ENCODE assay signal across 8 mouse cellular contexts in genomic region chr13:82092186-82092585, GRCm38 (mm10).
DNase-seq lines count a peak whose midpoint lies in the region; ATAC-seq and TF ChIP-seq lines count a peak whose summit lies in the region.
"Had no signal": no experiment of that assay in that cellular context is flagged by ENCODE, and none has a peak within 500 bp of the region (broad histone marks: within the 10 kb centered on the region; RNA-seq: fewer than 3 reads in every experiment).

No protein-coding gene starts in this region.

- peak; percentile 40 to 73; a peak in 3 of 4 replicates for TF ChIP-seq CTCF in CH12.LX (conservative IDR thresholded peaks at IDR 0.05 in 1 of 2, IDR thresholded peaks at IDR 0.05 in 1 of 2; ENCODE audit: low read depth in 2 of 2, low read length in 2 of 2)
- TF ChIP-seq CTCF in MEL (IDR thresholded peaks at IDR 0.05 in 2 of 3, conservative IDR thresholded peaks at IDR 0.05 in 1 of 3; ENCODE audit: control insufficient read depth in 1 of 3, insufficient read depth in 1 of 3, low read depth in 2 of 3, low read length in 3 of 3, poor library complexity in 1 of 3, severe bottlenecking in 1 of 3) = peak in 2 of 3 experiments; percentile 47 to 58; a peak in 4 of 6 replicates

- dilution Hi-C loops in CH12.LX (cut with MboI; ENCODE audit: extremely low pct_ligation_motif_present, extremely low pct_unique_long_range_greater_than_20kb, low sequenced_read_pairs) = no loop called here

- H3K4me1 ChIP-seq in CH12.LX (ENCODE audit: control insufficient read depth in 1 of 2, insufficient read depth in 2 of 2) (peaks cover 0 to 12% of the 10 kb centered on the region in 2 experiments; a peak in 2 of 4 replicates), MEL (ENCODE audit: control insufficient read depth in 1 of 2, insufficient read depth in 2 of 2, low read length in 2 of 2) (no peaks in the 10 kb centered on the region)
- H3K4me1 ChIP-seq in embryonic facial prominence, embryonic 11.5 days (ENCODE audit: control insufficient read depth, insufficient read depth, low read length) = no peaks in the 10 kb centered on the region
- H3K4me1 ChIP-seq: stomach, embryonic 15.5 days had no signal

- TF ChIP-seq POLR2A in CH12.LX (IDR thresholded peaks at IDR 0.05; ENCODE audit: low read depth, low read length) (no peak), MEL (IDR thresholded peaks at IDR 0.05; ENCODE audit: control insufficient read depth in 1 of 2, insufficient read depth in 1 of 2, low read depth in 1 of 2, low read length in 2 of 2, poor library complexity in 1 of 2) (no peak)

- DNase-seq in layer of hippocampus, adult 11-12 months (ENCODE audit: low spot score) = peak; percentile 28
- DNase-seq in layer of hippocampus, postnatal 36 days = no peak
- peak; percentile 50 for DNase-seq in CH12.LX (ENCODE audit: extremely low read depth)
- DNase-seq in MEL (ENCODE audit: low read depth, low spot score) = peak; percentile 54
- peak; percentile 20 for DNase-seq in embryonic facial prominence, embryonic 11.5 days (ENCODE audit: low spot score)
- peak; percentile 18 for DNase-seq in mesoderm, embryonic 11.5 days (ENCODE audit: low read depth, low spot score)
- no peak for DNase-seq in c-Kit-positive CD71-positive TER-119-positive erythroid progenitor cells, embryonic 14.5 days (ENCODE audit: low spot score)

- H3K4me3 ChIP-seq in CH12.LX (replicated peaks in 1 of 3; ENCODE audit: low read depth in 2 of 3, low read length in 2 of 3, poor library complexity in 1 of 3) = no peak overlapping the region
- no peak overlapping the region for H3K4me3 ChIP-seq in MEL (ENCODE audit: control insufficient read depth in 1 of 2, insufficient read depth in 1 of 2, low read depth in 2 of 2, low read length in 2 of 2)
- H3K4me3 ChIP-seq in embryonic facial prominence, embryonic 11.5 days (ENCODE audit: low read depth, low read length) = no peak overlapping the region
- H3K4me3 ChIP-seq: stomach, embryonic 15.5 days had no signal

- H3K9me3 ChIP-seq in CH12.LX (replicated peaks; ENCODE audit: low read length) (no peaks in the 10 kb centered on the region), MEL (replicated peaks; ENCODE audit: insufficient read depth, low read length) (no peaks in the 10 kb centered on the region)
- no peaks in the 10 kb centered on the region for H3K9me3 ChIP-seq in embryonic facial prominence, embryonic 11.5 days (replicated peaks; ENCODE audit: control insufficient read depth, low read length)
- H3K9me3 ChIP-seq: stomach, embryonic 15.5 days had no signal

- H3K79me2 ChIP-seq in CH12.LX (replicated peaks; ENCODE audit: control insufficient read depth, extremely low read depth, insufficient read depth, poor library complexity, severe bottlenecking) (no peaks in the 10 kb centered on the region), MEL (ENCODE audit: control insufficient read depth, insufficient read depth, low read length, poor library complexity) (no peaks in the 10 kb centered on the region)

- H3K4me2 ChIP-seq in CH12.LX (ENCODE audit: insufficient read depth, low read depth, poor library complexity, severe bottlenecking) = no peak overlapping the region
- H3K4me2 ChIP-seq in embryonic facial prominence, embryonic 11.5 days (ENCODE audit: low read depth, low read length) = no peak overlapping the region
- H3K4me2 ChIP-seq: stomach, embryonic 15.5 days had no signal

- H3K27ac ChIP-seq in CH12.LX (ENCODE audit: insufficient read depth, low read depth) (no peak overlapping the region), MEL (ENCODE audit: control insufficient read depth, low read depth, low read length) (no peak overlapping the region)
- no peak overlapping the region for H3K27ac ChIP-seq in embryonic facial prominence, embryonic 11.5 days (replicated peaks; ENCODE audit: low read depth, low read length)
- H3K27ac ChIP-seq: stomach, embryonic 15.5 days had no signal

- H3K27me3 ChIP-seq in CH12.LX (replicated peaks) (no peaks in the 10 kb centered on the region), MEL (ENCODE audit: control insufficient read depth in 1 of 2, insufficient read depth in 2 of 2, low read length in 2 of 2) (no peaks in the 10 kb centered on the region)
- H3K27me3 ChIP-seq in embryonic facial prominence, embryonic 11.5 days (ENCODE audit: control insufficient read depth, insufficient read depth, low read length) = no peaks in the 10 kb centered on the region
- H3K27me3 ChIP-seq: stomach, embryonic 15.5 days had no signal

- TF ChIP-seq RAD21 in CH12.LX (IDR thresholded peaks at IDR 0.05; ENCODE audit: low read depth, low read length) = peak; percentile 46
- TF ChIP-seq RAD21 in MEL (IDR thresholded peaks at IDR 0.05; ENCODE audit: low read depth, low read length) = peak; percentile 41

- in situ Hi-C loops in CH12.LX (cut with MboI; ENCODE audit: low pct_ligation_motif_present, low pct_unique_long_range_greater_than_20kb, low sequenced_read_pairs) = loop anchor here (5.0 kb wide), 1 partner anchor 150 kb away; no protein-coding TSS in a partner anchor

- WGBS in embryonic facial prominence, embryonic 11.5 days = 78% methylated on average over 5 of the region's 5 CpGs

- no peak for TF ChIP-seq EP300 in CH12.LX (IDR thresholded peaks at IDR 0.05; ENCODE audit: low read length)
- TF ChIP-seq EP300 in MEL (IDR thresholded peaks at IDR 0.05; ENCODE audit: low read depth in 1 of 2, low read length in 2 of 2) = no peak

- no peak for ATAC-seq in embryonic facial prominence, embryonic 11.5 days (replicated peaks; ENCODE audit: insufficient number of reproducible peaks, low FRiP score, low TSS enrichment, low read depth)

- H3K9ac ChIP-seq in CH12.LX (ENCODE audit: insufficient read depth, low read depth) = no peak overlapping the region
- no peak overlapping the region for H3K9ac ChIP-seq in MEL (ENCODE audit: control insufficient read depth, low read depth, low read length, poor library complexity, severe bottlenecking)
- no peak overlapping the region for H3K9ac ChIP-seq in embryonic facial prominence, embryonic 11.5 days (replicated peaks; ENCODE audit: low read length)
- H3K9ac ChIP-seq: stomach, embryonic 15.5 days had no signal

- H3K36me3 ChIP-seq in CH12.LX (replicated peaks in 1 of 2; ENCODE audit: control insufficient read depth in 1 of 2, insufficient read depth in 1 of 2, low read length in 1 of 2) = no peaks in the 10 kb centered on the region
- no peaks in the 10 kb centered on the region for H3K36me3 ChIP-seq in MEL (ENCODE audit: control insufficient read depth in 1 of 2, insufficient read depth in 2 of 2, low read length in 2 of 2)
- H3K36me3 ChIP-seq in embryonic facial prominence, embryonic 11.5 days (replicated peaks; ENCODE audit: control insufficient read depth, insufficient read depth, low read depth, low read length) = no peaks in the 10 kb centered on the region
- H3K36me3 ChIP-seq: stomach, embryonic 15.5 days had no signal

TF ChIP-seq in CH12.LX, 34 proteins besides CTCF, POLR2A, EP300 and RAD21:
- TF ChIP-seq SMC3 (IDR thresholded peaks at IDR 0.05; ENCODE audit: low read depth, low read length) = peak; percentile 78
- no peak for TF ChIP-seq ZC3H11A (IDR thresholded peaks at IDR 0.05; ENCODE audit: low read depth, low read length)

TF ChIP-seq in MEL, 35 proteins besides CTCF, POLR2A, EP300 and RAD21:
- no peak for TF ChIP-seq CHD2 (IDR thresholded peaks at IDR 0.05; ENCODE audit: low read length)
- peak; percentile 64 for TF ChIP-seq SMC3 (IDR thresholded peaks at IDR 0.05; ENCODE audit: low read depth, low read length)
- 0 out of 2 replicates have a peak, but pooled peaks have one; percentile 16 for TF ChIP-seq MAX (IDR thresholded peaks at IDR 0.05; ENCODE audit: low read length)

Comparison
In these comparisons a context has a peak if more than half of its experiments do, and no peak if none do; other contexts are left out.
1. DNase-seq: peak in layer of hippocampus, adult 11-12 months (single experiment), CH12.LX (single experiment), MEL (single experiment), embryonic facial prominence, embryonic 11.5 days (single experiment) and mesoderm, embryonic 11.5 days (single experiment); none in layer of hippocampus, postnatal 36 days (0 of 2) and c-Kit-positive CD71-positive TER-119-positive erythroid progenitor cells, embryonic 14.5 days (single experiment).